Mouse (Mus musculus) regulatory T cell (primary cell): ENCODE measurements around the gene Alpl.

Experiments used
- in situ Hi-C: fragments of 300-600 bp; cut with MboI, MseI; formaldehyde crosslinking; loops from one replicate; pipeline ENCODE4 v1.15.1; 2025; ENCODE audit warnings: high pct_unique_total_duplicates

Alpl gene

GRCm38 (mm10) chr4:137739151-137739923 is 56.8 kb downstream of the Alpl start:
- in situ Hi-C loops: no loop called here

- in situ Hi-C loops: no loop called here
These were observed 58.4 kb downstream of the Alpl start for GRCm38 (mm10) chr4:137737760-137738159.

GRCm38 (mm10) chr4:137736220-137736701 is 59.9 kb downstream of the Alpl start:
- in situ Hi-C loops: no loop called here

GRCm38 (mm10) chr4:137733459-137733858 is 62.7 kb downstream of the Alpl start:
- in situ Hi-C loops: loop anchor here (5.0 kb wide), 1 partner anchor 104 kb away; no protein-coding TSS in a partner anchor

GRCm38 (mm10) chr4:137732962-137733361 is 63.2 kb downstream of the Alpl start:
- in situ Hi-C loops: loop anchor here (5.0 kb wide), 1 partner anchor 104 kb away; no protein-coding TSS in a partner anchor

GRCm38 (mm10) chr4:137732361-137732760 is 63.8 kb downstream of the Alpl start:
- in situ Hi-C loops: loop anchor here (5.0 kb wide), 1 partner anchor 105 kb away; no protein-coding TSS in a partner anchor

GRCm38 (mm10) chr4:137731891-137732290 is 64.3 kb downstream of the Alpl start:
- in situ Hi-C loops: loop anchor here (5.0 kb wide), 1 partner anchor 105 kb away; no protein-coding TSS in a partner anchor

GRCm38 (mm10) chr4:137730757-137731156 is 65.4 kb downstream of the Alpl start:
- in situ Hi-C loops: loop anchor here (5.0 kb wide), 1 partner anchor 107 kb away; no protein-coding TSS in a partner anchor

GRCm38 (mm10) chr4:137730134-137730533 is 66.0 kb downstream of the Alpl start:
- in situ Hi-C loops: loop anchor here (5.0 kb wide), 1 partner anchor 107 kb away; no protein-coding TSS in a partner anchor

GRCm38 (mm10) chr4:137729155-137729855 is 66.9 kb downstream of the Alpl start:
- in situ Hi-C loops: no loop called here

GRCm38 (mm10) chr4:137728399-137729154 is 67.6 kb downstream of the Alpl start:
- in situ Hi-C loops: no loop called here

GRCm38 (mm10) chr4:137727506-137728187 is 68.5 kb downstream of the Alpl start:
- in situ Hi-C loops: no loop called here

GRCm38 (mm10) chr4:137726739-137727505 is 69.3 kb downstream of the Alpl start:
- in situ Hi-C loops: no loop called here

GRCm38 (mm10) chr4:137725541-137726145 is 70.5 kb downstream of the Alpl start:
- in situ Hi-C loops: no loop called here

- in situ Hi-C loops: no loop called here
These were observed 71.4 kb downstream of the Alpl start for GRCm38 (mm10) chr4:137724766-137725165.

GRCm38 (mm10) chr4:137724212-137724611 is 72.0 kb downstream of the Alpl start:
- in situ Hi-C loops: no loop called here

GRCm38 (mm10) chr4:137723527-137723926 is 72.7 kb downstream of the Alpl start:
- in situ Hi-C loops: no loop called here

GRCm38 (mm10) chr4:137722692-137723427 is 73.3 kb downstream of the Alpl start:
- in situ Hi-C loops: no loop called here

- in situ Hi-C loops: no loop called here
These were observed 74.0 kb downstream of the Alpl start for GRCm38 (mm10) chr4:137722230-137722629.
